Mouse (Mus musculus) stomach, postnatal 0 days (tissue): ENCODE data around the gene Upp2.

Experiments used
- CTCF ChIP-seq: IDR thresholded peaks from 2 replicates; pipeline ENCODE4 v1.5.1; 2016; ENCODE audit warnings: antibody characterized with exemption, low read depth, mild to moderate bottlenecking, moderate library complexity
- EP300 ChIP-seq: optimal IDR thresholded peaks from 2 replicates; pipeline ENCODE3; 2016; ENCODE audit warnings: antibody characterized with exemption

- TF ChIP-seq CTCF (no peak), EP300 (no peak)
These were observed 206.7 kb downstream of the Upp2 start for GRCm38 (mm10) chr2:58773833-58774232.
